Mouse (Mus musculus) granulocyte monocyte progenitor cell, adult 5-6 weeks (primary cell): ENCODE measurements around the gene Ccnc. TPM values are rescaled to one million over a fixed set of nuclear protein-coding genes. Genes with fewer than 3 reads are reported as not detected.
"Not testable (repeated sequence)": the region's sequence is repeated elsewhere in the genome, so short reads cannot be mapped to it uniquely, and the experiment has no call there.

ENCODE experiments used
- ATAC-seq: replicated peaks from 2 replicates; pipeline ENCODE4 v1.8.0; 2016; ENCODE audit warnings: mild to moderate bottlenecking, moderate TSS enrichment, inconsistent platforms; ENCODE audit not compliant: poor library complexity, severe bottlenecking
- total RNA-seq, 2 experiments: library from RNA; stranded (forward) in 1 of 2; stranded (reverse) in 1 of 2; fragments of 200-712, 200-1000 nt in 1 of 2; fragments of >200 nt in 1 of 2; fragmentation: Nextera tagmentation in 1 of 2; gene quantifications; 2 replicates each; pipeline ENCODE4 v1.2.3; 2014 to 2017

Ccnc gene
- total RNA-seq, 2 experiments from 2014 or later, result 31.3 to 34.0 TPM

DNA sequence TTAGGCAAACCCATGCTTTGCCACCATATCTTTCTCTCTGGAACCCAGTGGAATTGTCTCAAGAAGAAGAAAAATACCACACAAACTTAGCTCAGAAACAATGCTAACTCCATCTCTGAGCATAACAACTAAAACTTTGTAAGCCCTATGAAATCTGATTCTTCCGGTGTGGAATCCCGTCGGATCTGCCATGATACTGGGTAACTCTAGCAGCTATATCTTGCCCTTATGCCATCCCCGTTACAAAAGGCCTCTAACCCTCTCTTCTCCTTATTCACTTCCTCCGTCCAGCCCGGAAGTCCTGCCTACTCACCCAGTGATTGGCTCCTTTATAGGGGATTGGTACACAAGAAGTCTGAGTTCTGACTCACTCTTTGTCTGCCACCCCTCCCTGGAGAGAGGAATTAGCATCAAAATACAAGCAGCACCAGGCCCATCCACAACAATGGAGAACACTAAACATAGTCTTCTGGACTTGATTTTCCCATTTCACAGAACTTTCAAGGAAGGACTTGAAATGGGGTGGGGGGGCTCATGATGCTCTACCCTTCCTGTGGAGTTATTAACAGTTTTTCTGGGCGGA is 4.7 kb upstream of the Ccnc start:
- no peak for ATAC-seq

DNA sequence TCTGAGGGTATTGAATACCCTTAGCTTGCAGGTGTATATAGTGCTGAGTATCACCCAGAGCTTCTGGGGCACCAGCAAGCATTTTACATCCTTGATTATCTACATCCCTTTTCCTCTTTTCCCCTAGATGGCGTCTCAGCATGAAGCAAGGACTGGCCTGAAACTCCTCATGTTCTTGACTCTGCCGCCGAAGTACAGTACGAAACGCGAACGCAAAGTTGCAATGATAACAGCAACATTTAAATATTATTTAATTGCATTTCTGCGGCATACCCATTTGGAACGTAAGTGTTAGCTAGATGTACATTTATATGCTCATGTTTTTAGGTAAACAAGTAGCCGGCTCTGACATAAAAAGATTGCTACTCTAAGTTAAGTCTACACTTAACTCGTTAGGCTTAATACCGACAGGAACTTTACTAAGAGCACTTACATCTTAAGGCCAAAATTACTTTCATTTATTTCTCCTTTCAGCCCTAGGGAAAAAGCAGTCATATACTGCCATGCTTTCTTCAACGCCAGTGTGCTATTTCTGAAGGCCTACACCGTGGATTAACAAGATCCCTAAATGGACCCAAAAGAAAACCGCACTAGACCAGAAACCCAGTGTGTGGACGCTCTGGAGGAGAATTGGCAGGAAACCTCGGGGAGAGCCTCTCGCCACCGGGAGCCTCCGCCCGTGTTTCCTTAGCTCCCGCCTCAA is 438 bp upstream of the Ccnc start:
- ATAC-seq, result peak; percentile 70

DNA sequence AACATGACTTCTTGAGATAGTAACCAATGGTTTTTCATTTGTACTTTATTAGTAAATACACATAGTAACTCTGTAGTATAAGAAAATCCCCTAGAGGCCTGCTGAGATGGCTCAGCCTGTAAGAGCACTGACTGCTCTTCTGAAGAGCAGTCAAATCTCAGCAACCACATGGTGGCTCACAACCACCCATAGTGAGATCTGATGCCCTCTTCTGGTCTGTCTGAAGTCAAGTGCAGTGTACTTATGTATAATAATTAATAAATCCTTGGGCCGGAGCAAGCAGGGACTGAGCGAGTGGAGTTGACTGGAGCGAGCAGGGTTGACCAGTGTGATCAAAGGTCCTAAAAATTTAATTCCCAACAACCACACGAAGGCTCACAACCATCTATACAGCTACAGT is 11.7 kb downstream of the Ccnc start:
- ATAC-seq, result no peak

DNA sequence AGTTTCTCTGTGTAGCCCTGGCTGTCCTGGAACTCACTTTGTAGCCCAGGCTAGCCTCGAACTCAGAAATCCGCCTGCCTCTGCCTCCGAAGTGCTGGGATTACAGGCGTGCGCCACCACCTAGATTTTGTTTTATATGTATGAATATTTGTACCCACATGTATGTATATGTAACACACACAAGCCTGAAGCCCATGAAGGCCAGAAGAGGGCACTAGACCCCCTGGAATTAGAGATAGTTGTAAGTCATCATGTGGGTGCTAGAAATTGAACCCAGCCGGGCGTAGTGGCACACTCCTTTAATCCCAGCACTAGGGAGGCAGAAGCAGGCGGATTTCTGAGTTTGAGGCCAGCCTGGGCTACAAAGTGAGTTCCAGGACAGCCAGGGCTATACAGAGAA is 16.6 kb downstream of the Ccnc start:
- not testable (repeated sequence) for ATAC-seq

DNA sequence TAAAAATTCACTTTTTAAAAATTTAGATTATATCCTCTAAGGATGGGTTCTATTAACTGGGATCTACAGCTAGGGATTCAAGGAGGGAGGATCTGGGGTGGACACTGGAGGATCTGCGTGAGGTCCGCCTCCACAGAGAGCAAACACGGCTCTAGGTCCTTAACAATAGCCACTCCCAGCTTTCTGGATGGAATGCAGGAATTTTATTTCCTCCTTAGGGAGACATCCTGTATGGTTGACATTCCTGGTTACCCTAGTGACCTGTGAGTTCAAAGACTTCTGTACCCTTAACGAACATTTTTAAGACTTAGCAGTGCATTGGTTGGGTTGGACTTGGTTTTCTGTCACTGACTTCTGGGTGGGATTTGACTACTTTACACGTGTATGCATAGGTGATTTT is 18.2 kb downstream of the Ccnc start:
- no peak for ATAC-seq

DNA sequence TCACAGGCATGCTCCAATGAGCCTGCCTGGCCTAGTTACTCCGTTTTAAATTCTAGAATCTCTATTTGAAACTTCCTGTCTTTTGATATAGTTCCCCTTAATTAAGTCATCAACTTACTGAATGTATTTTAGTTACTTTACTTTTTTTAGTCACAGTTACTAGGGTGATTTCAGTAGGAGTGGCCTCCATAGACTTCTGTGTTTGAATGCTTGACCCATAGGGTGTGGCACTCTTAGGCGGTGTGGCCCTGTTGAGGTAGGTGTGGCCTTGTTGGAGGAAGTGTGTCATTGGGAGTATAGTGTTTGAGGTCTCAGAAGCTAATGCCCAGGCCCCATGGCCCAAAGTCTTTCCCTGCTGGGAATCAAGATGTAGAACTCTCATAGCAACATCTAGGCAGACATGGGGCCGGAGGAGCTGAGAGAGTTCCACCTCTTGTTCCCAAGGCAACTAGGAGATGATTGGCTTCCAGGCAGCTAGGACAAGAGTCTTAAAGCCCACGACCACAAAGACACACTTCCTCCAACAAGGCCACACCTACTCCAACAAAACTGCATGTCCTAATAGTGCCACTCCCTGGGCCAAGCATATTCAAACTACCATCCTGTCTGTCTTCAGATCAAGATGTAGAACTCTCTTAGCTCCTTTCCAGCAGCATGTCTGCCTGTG is 27.8 kb downstream of the Ccnc start:
- ATAC-seq, result peak; percentile 93

DNA sequence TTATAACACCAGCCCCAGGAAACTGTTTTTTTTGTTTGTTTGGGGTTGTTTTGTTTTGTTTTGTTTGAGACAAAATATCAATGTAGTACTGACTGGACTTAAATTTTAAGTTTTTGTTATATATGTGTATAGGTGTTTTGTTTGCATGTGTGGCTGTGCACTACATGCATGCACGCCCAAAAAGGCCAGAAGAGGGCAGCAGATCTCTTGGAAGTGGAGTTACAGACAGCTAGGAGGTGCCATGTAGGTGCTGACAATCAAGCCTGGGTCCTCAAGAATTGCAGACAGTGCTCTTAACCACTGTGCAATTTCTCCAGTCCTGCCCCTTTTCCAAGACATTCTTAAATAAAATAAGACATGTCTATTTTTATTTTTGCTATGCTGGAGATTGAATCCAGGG is 31.4 kb downstream of the Ccnc start:
- no peak for ATAC-seq

DNA sequence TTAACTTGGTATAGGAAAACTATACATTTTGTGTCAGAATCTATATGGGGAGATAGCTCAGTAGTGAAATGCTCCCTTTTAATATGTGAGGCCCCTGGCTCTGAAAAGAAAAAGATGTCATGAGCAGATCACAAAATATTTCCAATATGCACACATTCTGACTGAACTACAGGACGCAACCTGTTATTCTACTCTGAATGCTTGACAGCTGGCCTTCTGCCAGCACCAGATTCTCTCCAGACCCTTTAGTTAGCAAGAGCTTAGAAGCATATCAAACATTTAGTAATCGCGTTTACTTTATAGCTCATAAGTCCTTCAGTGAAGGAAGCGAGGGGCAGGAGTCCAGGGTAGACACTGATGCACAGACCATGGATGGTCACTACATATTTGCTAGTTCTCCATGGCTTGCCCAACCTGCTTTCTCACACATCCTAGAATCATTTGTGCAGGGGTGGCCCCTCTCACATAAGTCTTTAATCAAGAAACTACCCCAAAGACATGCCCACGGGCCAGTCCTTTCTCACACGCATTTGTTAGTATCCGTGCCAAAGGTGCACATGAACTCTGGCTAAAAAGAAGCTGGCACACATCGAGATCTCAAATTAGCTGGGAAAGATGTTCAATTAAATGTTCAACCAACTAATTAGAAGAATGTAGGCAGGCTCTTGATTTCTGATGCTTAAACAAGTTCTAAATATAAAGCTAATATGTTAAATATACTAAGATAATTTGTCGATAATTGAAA is 34.1 kb downstream of the Ccnc start:
- ATAC-seq, result no peak

DNA sequence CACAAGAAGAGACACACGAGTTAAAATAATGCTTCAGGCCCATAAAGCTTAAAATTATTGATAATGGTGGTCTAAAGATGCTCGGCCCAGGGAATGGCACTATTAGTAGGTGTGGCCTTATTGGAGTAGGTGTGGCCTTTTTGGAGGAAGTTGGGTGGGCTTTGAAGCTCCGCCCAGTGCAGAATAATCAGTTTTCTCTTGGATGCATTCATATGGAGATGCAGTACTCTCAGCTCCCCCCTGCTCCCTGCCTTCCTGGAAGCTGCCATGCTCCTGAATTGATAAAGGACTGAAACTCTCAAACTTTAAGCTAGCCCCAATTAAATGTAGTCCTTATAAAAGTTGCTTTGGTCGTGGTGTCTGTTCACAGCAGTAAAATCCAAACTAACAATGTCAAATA is 36.3 kb downstream of the Ccnc start:
- no peak for ATAC-seq

DNA sequence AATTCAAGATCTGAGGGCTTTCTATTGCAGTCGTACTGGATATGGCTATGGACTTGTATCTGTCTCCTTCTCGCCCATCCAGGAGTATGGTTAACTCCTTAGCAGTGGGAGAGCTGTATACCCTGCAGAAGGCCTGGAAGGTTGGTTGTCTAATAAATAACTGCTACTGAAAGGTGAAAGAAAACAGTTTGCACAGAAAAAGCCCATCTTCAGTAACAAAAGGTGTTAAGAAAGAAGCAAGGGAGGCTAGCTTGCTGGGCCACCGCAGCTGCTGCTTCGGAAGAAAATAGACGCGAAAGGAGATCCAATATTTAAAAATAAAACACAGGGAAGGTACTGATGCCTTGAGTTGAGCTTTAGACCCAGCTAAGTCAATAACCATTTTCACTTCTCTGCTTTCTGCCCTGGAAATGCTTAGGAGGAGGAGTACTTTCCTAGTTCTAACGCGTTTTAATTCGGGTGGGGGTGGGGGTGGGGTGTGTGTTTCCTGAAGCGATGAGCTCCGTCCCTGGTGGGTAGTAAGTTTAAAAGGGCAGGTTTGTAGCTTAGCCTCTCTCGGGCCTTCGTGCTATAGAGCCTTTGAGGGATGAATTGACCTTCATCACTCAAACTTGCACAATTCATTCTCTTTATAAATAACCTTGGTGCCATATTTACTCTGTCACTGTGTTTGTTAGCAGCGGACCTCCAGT is 38.8 kb downstream of the Ccnc start:
- peak; percentile 17; the same call in 1 of the 2 replicates for ATAC-seq

DNA sequence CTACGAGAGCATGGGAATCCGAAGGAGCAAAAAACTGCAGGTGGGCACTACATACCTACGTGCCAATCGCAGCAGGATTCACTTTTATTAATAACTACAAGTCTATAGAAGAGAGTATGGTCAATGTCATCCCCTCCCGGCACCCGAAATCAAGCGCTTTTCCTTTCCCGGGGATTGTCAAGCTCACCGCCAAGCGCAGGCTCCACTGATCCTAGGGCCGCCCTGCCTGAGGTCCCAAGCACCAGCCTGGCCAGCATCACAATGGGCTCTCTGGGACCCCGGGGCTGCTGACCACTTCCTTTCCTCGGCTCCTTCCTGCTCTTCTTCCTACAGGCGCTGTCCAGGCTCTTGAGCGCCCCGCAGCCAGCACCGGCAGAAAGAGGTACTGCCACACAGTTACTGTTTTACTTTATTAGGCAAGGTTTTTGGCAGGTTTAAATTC is 39.4 kb downstream of the Ccnc start, which contains the start of the genes Usp45 and Tstd3:
TSS of gene Usp45 (plus strand) at position 294 of the 442 bp plus-strand sequence.
TSS of gene Tstd3 (minus strand) at position 350 of the 442 bp plus-strand sequence.
- peak; percentile 100 for ATAC-seq

DNA sequence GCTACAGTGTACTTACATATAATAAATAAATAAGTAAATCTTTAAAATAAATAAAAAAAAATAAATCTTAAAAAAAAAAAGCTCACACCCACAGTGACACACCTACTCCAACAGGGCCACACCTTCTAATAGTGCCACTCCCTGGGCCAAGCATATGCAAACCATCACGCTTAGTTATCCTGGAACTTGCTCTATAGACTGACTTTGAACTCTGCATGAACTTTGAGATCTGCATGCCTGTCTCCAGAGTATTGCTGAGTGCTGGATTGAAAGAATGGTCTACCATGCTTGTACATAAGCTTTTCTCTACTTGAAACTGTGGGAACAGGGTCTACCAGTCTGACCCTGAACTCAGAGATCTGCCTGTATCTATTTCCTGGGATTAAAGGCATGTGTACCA is 43.6 kb downstream of the Ccnc start:
- ATAC-seq, result no peak

DNA sequence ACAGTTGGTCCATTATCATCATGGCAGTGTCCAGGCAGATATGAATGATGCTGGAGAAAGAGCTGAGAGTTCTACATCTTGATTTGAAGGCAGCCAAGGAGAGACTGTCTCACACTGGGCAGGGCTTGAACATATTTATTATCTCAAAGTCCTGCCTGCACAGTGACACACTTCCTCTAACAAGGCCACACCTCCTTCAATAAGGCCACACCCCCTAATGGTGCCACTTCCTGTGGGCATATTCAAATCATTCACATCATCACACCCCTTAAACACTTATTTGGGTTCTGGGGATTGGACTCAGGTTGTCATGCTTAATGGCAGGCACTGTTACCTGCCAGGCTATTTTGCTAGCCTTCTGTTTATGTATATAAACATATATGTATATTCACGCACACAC is 44.8 kb downstream of the Ccnc start:
- no peak for ATAC-seq

DNA sequence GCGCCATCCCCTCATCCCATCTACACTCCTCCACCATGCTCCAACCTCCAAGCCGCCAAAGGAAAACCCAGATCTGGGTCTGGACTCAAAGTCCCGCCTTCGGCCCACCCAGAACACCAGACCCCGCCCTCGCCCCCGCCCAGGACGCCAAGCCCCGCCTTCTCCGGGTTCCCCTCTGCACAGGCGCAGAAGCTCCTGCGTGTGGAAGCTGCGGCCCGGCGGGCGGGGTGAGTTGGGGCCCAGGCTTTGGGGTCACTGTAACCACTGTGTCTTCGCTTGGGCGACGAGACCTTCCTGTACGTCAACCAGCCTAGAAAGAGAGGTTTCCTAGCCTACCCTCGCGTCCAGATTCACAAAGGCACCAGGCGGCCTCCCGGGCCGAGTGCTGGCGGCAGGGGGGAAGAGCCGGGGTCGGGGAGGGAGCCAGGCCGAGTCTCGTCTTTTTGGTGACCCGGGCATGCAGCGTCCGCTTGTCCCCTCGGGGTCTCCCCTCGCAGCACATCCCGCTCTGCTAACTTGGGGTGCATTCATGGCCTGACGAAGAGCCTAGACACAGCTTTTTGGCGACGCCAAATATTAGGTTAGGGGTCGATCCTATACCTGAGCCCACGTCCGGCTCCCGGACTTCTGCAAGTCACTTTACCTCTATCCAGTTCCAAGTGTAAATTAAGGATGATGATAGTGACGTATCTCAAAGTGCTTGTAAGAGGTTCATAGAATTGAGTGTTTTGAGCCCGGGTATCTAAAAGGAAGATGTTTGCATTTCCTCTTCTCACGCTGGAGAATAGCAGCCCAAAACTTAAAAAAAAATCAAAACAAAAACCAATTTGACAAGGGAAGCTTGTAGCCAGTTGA is 48.8 kb downstream of the Ccnc start:
- ATAC-seq, result peak; percentile 99

DNA sequence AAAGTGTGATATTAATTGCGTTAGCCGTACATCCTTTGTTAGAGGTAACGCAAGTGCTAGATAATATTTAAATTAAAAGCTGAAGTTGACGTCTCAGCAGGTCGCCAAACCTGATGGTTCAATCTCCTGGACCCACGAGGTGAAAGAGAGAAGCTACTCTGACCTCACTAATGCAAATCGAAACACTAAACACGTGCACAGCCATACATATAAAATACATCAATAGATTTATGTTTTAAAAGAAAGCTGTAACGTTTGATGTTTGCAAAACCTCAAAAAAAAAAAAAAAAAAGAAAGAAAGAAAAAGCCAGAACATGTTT is 49.4 kb downstream of the Ccnc start:
- ATAC-seq, result peak; percentile 21

DNA sequence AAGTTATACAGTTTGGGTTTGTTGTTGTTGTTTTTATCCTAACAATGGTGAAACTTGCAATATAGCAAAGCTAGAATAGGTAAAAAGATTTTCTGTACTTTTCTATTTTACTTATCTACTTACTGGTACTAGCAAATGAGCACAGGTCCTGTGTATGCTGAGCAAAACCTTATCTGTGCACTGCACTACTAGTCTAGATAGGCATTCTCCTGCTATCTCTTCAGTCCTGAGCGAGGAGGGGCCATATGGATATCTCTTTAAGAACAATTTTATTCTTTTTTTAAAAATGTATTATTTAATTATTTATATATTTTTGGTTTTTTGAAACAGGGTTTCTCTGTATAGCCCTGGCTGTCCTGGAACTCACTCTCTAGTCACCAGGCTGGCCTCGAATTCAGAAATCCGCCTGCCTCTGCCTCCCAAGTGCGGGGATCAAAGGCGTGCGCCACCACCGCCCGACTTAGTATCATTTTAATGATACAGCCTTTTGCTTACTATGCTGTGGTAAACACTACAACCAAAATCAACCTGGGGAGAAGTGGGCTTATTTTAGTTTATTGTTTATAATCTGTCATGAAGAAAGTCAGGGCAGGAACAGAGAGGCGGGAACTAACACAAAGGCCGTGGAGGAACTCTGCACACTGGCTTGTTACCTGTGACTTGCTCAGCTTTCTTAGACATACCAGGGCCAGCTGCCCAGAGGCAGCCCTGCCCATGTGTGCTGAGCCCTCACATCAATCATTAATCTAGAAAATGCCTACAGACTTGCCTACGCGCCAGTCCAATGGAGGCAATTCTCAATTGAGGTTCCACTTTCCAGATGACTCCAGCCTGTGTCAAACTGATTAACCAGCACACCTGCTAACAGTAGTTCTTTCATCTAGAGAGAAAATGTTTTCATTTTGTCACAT is 53.6 kb downstream of the Ccnc start:
- ATAC-seq, result no peak

DNA sequence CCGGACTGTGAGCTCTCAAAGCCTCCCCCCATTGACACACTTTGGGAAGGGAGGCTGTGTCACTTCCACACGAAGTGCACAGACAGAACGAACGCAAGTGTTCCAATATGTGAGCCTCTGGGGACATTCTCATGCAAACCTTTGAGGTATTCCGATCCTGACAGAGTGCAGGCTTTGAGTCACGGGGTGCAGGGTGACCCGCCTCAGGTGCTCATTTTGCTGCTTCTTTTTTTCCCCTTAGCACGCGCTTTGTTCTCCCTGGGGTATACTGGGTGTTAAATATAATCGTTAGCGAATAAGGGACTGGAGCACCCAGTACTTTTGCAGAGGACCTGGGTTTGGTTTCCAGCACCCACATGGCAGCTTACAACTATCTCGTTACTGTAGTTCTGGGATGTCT is 58.8 kb downstream of the Ccnc start:
- ATAC-seq, result no peak

DNA sequence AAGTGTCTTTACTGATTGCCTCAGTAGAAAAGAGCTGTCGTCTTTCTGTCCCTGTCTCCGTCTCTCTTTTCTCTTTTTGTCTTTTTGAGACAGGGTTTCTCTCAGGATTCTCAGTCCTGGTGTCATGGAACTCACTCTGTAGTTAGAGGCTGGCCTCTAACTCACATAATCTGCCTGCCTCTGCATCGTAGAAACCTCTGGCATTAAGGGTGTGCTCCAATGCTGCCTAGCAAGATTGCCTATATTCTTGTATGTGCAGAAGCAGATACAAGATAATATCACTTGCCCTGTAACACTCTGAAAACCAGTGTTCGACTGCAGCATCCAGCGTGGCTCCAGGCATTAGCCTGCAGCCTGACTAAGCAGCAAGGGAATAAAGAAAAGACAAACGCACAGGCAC is 61.4 kb downstream of the Ccnc start:
- no peak for ATAC-seq

DNA sequence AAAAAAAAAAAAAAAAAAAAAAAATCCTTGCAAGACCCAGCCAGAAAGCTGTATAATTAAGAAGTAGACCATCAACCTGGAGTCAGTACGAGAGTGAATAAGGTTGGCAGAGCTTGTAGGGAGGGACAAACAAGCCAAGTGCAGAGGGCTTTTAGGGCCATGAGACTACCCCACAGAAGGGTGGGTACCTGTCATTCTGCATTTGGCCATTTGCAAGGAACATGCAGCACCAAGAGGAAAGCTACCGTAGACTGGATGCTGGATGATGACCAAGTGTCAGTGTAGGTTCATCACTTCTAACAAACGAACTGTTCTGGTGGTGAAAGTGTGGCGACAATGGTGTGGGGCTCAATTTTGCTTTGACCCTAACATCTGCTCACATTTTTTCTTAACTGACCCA is 62.3 kb downstream of the Ccnc start:
- ATAC-seq, result no peak
